In the genomic region with DNA sequence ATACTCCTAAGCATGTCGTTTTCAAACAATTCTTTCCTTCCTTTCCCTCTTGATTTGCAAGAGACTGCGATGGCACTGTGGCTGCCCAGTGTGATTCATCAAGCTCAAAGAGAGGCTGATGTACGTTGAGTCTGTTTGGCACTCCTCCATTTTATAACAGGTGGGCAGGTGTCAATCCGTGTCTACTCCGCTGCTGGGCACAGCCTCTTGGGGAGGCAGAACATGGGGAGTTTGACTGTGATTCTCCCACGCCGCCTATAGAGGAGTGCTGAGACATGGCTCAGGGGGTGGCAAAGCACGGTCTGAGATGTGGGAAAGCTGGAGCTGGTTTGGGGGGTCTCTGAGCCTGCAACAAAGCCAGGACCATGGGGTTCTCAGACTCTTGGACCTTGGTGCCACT, we compare ENCODE assay signal across 18 mouse cellular contexts.
"Had no signal": no experiment of that assay in that cellular context is flagged by ENCODE, and none has a peak within 500 bp of the region (broad histone marks: within the 10 kb centered on the region; RNA-seq: fewer than 3 reads in every experiment).

No protein-coding gene starts in this region.

- H3K36me3 ChIP-seq: midbrain, embryonic 10.5 days; midbrain, embryonic 12.5 days; neural tube, embryonic 13.5 days; neural tube, embryonic 15.5 days had no signal

- ATAC-seq: midbrain, embryonic 16.5 days had no signal

- H3K9me3 ChIP-seq: midbrain, embryonic 10.5 days; midbrain, embryonic 12.5 days; neural tube, embryonic 13.5 days; neural tube, embryonic 15.5 days had no signal

- H3K4me1 ChIP-seq: neural tube, embryonic 15.5 days had no signal

- H3K27me3 ChIP-seq: midbrain, embryonic 12.5 days; neural tube, embryonic 13.5 days; neural tube, embryonic 15.5 days had no signal

- DNase-seq: lung, adult 18-20 months; lung, embryonic 14.5 days; lung, postnatal 10 days; lung, postnatal 4 days; midbrain, embryonic 14.5 days; retina, postnatal 1 day; right cerebral cortex, postnatal 25 days; right cerebral cortex, postnatal 4 days; spleen, adult 18-20 months; thymus, adult 18-20 months; thymus, postnatal 14 days; thymus, postnatal 36 days had no signal

- H3K4me3 ChIP-seq: midbrain, embryonic 10.5 days; midbrain, embryonic 12.5 days; myocyte; neural tube, embryonic 13.5 days; neural tube, embryonic 15.5 days had no signal

- H3K9ac ChIP-seq: lung, embryonic 14.5 days; midbrain, embryonic 12.5 days; neural tube, embryonic 13.5 days; neural tube, embryonic 15.5 days had no signal

- H3K4me2 ChIP-seq: lung, embryonic 14.5 days; midbrain, embryonic 12.5 days; neural tube, embryonic 13.5 days; neural tube, embryonic 15.5 days had no signal

- H3K27ac ChIP-seq: midbrain, embryonic 10.5 days; midbrain, embryonic 12.5 days; neural tube, embryonic 13.5 days; neural tube, embryonic 15.5 days had no signal
